Mouse (Mus musculus) forebrain, embryonic 10.5 days (tissue): ENCODE measurements around the gene Tnp2. TPM values are rescaled to one million over a fixed set of nuclear protein-coding genes. Genes with fewer than 3 reads are reported as not detected.

Experiments
- DNase-seq: peaks from one replicate; pipeline ENCODE4 v3.0.0-alpha.2; 2017; ENCODE audit warnings: low spot score; ENCODE audit errors: extremely low spot score
- H3K27ac ChIP-seq: fragments of 300-500 bp; sonication (generic); 2 replicates; pipeline ENCODE4 v1.5.1; 2016; ENCODE audit warnings: mild to moderate bottlenecking
- H3K27me3 ChIP-seq: fragments of 300-500 bp; sonication (generic); 2 replicates; pipeline ENCODE4 v1.6.1; 2016; ENCODE audit warnings: mild to moderate bottlenecking; ENCODE audit not compliant: poor library complexity, severe bottlenecking
- H3K36me3 ChIP-seq: fragments of 300-500 bp; sonication (generic); replicated peaks from 2 replicates; pipeline ENCODE4 v1.6.1; 2016; ENCODE audit warnings: mild to moderate bottlenecking, moderate library complexity
- H3K4me1 ChIP-seq: fragments of 300-500 bp; sonication (generic); 2 replicates; pipeline ENCODE4 v1.6.1; 2016
- H3K4me3 ChIP-seq: fragments of 300-500 bp; sonication (generic); 2 replicates; pipeline ENCODE4 v1.5.1; 2016; ENCODE audit warnings: mild to moderate bottlenecking, moderate library complexity
- H3K9me3 ChIP-seq: fragments of 300-500 bp; sonication (generic); 2 replicates; pipeline ENCODE4 v1.6.1; 2016; ENCODE audit warnings: mild to moderate bottlenecking, moderate library complexity
- WGBS: fragments of 180-500 bp; shearing (Covaris S2); methylation state at CpG from one replicate; pipeline ENCODE4 v1.1.7; 2016; 5-methylcytosine and 5-hydroxymethylcytosine counted together
- polyA plus RNA-seq: library from polyadenylated mRNA; unstranded; fragments of >200 nt; fragmentation: Nextera tagmentation; extraction: Ambion mirVana; gene quantifications from 2 replicates; pipeline ENCODE4 v1.2.1, GENCODE M21; 2016

The Tnp2 gene
- not detected in 2 replicates for polyA plus RNA-seq

- H3K27ac ChIP-seq = peak within 1 kb of the TSS; percentile 15; the same call in 1 of the 2 replicates
- 47% methylated on average over 16 of the region's 16 CpGs for WGBS
- H3K4me3 ChIP-seq = no peak within 1 kb of the TSS
- no peak for DNase-seq
- H3K27me3 ChIP-seq = peaks cover 26% of the 10 kb centered on the region
- H3K9me3 ChIP-seq = no peaks in the 10 kb centered on the region
- no peaks in the 10 kb centered on the region for H3K36me3 ChIP-seq
- H3K4me1 ChIP-seq = peaks cover 50% of the 10 kb centered on the region
These were observed at the start of gene Tnp2 for GRCm38 (mm10) chr16:10788271-10788670. Gene Tnp2, minus strand, starts transcription at chr16:10788660.

DNA sequence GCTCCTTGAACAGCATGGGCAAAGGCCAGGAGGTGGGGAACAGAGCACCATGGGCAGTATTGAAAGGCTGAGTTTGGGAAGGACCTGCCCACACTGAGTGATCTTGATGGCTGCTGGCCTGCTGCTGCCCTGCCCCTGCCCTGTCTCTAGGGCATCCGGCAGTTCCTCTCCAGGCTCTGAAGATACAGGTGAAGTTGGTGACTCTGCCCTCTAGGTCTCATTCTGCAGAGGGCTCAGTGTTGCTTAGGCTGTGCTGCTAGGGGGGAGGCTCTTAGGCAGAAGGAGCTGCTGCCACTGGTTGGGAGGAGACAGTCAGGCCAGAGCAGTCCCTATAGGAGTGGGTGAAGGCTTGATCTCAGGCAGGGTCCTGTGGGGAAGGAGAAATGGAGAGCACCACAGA lies 49.4 kb upstream of the Tnp2 start:
- DNase-seq = no peak
- Histone ChIP-seq H3K36me3 (peaks cover 20% of the 10 kb centered on the region), H3K4me1 (peaks cover 41% of the 10 kb centered on the region), H3K4me3 (no peak overlapping the region), H3K27ac (peak overlapping the region; percentile 25; the same call in 1 of the 2 replicates), H3K27me3 (peaks cover 13% of the 10 kb centered on the region), H3K9me3 (no peaks in the 10 kb centered on the region)
- WGBS = 93% methylated on average over 1 of the region's 1 CpGs

DNA sequence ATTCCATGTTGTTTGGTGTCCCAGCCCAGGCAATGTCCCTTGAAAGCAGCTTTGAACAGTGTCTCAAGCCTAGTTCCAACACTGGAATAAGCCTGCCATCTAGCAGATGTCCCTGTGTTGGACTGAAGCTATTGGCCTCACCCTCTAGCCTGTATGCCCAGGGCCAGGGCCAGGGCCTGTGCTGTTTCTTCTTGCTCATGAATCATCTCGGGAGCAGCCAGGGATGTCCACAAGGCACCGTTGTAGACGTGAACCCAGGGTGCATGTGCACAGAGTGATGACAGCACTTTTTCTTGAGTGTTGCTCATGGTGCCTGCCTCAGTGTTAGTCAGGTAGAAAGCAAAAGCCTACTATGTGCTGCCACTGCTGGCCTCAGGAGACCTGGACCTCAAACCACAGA lies 48.8 kb upstream of the Tnp2 start:
- peaks cover 13% of the 10 kb centered on the region for H3K27me3 ChIP-seq
- no peak overlapping the region for H3K27ac ChIP-seq
- H3K9me3 ChIP-seq = no peaks in the 10 kb centered on the region
- H3K4me1 ChIP-seq = peaks cover 41% of the 10 kb centered on the region
- no peak overlapping the region for H3K4me3 ChIP-seq
- WGBS = 92% methylated on average over 3 of the region's 3 CpGs
- DNase-seq = no peak
- H3K36me3 ChIP-seq = peaks cover 20% of the 10 kb centered on the region

GRCm38 (mm10) chr16:10836388-10836787 lies 47.9 kb upstream of the Tnp2 start:
- Histone ChIP-seq H3K27me3 (peaks cover 13% of the 10 kb centered on the region), H3K27ac (no peak overlapping the region), H3K4me1 (peaks cover 41% of the 10 kb centered on the region), H3K36me3 (peaks cover 19% of the 10 kb centered on the region), H3K9me3 (no peaks in the 10 kb centered on the region), H3K4me3 (no peak overlapping the region; the same call in 1 of the 2 replicates)
- WGBS = 83% methylated on average over 3 of the region's 3 CpGs
- no peak for DNase-seq

DNA sequence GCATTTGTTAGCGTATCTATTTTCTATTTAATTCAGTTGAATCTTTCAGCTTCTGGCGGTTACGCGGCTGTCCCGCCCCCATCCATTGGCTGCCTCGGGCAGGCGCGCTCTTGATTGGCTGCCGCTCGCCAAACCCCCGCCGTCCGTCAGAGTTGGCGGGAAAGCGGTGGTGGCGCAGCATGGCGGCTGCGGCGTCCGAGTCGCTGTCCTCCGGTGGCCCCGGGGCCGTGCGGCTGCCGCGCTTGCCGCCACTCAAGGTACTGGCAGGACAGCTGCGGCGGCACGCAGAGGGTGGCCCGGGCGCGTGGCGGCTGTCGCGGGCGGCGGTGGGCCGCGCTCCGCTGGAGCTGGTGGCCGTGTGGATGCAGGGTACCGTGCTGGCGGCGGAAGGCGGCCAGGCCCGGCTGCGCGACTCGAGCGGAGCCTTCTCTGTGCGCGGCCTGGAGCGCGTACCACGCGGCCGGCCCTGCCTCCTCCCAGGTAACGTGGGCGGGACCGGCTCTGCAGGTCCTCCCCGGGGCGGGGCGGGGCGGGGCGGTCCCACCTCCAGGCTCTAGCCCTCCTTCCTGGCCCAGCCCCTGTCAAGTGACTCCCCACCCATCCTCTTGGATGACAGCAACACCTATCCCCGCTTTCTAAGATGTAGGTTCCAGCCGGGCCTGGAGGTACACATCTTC lies 46.6 kb upstream of the Tnp2 start, which contains the start of gene Rmi2:
Gene Rmi2 (plus strand): TSS at position 149 of the 677 bp plus-strand sequence.
- Histone ChIP-seq H3K27me3 (peaks cover 13% of the 10 kb centered on the region), H3K9me3 (no peaks in the 10 kb centered on the region), H3K27ac (peak within 1 kb of the TSS; percentile 94), H3K36me3 (peaks cover 5% of the 10 kb centered on the region), H3K4me3 (peak within 1 kb of the TSS; percentile 91), H3K4me1 (peaks cover 41% of the 10 kb centered on the region)
- peak; percentile 87 for DNase-seq
- WGBS = 1% methylated on average over 48 of the region's 69 CpGs

DNA sequence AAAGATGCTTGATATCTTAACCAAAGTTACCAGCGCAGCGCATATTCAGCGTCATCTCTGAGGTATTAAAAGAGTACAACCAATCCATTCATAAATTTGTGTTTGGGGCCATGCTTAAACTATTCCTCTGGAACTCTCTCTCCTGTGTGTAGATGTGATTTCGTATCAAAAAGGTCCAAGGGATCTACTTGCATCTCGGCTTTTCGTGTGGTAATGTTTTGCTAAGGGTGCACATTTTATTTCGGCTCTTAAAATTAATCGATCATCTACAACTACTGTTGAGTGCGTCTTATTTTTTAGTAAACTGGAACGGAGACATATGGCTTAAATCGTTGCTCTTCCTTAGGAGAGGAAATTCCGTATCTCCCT lies 46.1 kb upstream of the Tnp2 start:
- peaks cover under 1% of the 10 kb centered on the region; the same call in 1 of the 2 replicates for H3K36me3 ChIP-seq
- peaks cover 13% of the 10 kb centered on the region for H3K27me3 ChIP-seq
- H3K27ac ChIP-seq = peak overlapping the region; percentile 94
- H3K9me3 ChIP-seq = no peaks in the 10 kb centered on the region
- peak overlapping the region; percentile 91 for H3K4me3 ChIP-seq
- peaks cover 41% of the 10 kb centered on the region for H3K4me1 ChIP-seq
- DNase-seq = no peak
- 9% methylated on average over 12 of the region's 12 CpGs for WGBS

DNA sequence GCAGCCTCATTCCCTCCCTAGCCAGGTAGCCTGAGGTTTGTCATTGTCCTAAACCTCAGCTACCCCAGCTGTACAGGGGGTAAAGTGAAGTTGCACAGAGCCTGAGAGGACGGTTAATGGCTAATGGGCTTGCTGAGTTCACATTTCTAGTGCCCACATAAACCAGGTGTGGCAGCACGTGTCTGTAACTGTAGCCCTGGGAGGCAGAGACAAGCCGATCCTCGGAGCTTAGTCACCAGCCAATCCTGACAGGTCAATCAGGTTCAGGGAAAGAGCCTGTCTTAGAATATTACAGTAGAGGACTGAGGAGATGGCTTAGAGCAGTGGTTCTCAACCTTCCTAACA lies 40.0 kb upstream of the Tnp2 start:
- no peak for DNase-seq
- no peak overlapping the region for H3K4me3 ChIP-seq
- peaks cover 4% of the 10 kb centered on the region for H3K27me3 ChIP-seq
- H3K9me3 ChIP-seq = no peaks in the 10 kb centered on the region
- WGBS = 88% methylated on average over 4 of the region's 4 CpGs
- H3K27ac ChIP-seq = no peak overlapping the region
- no peaks in the 10 kb centered on the region for H3K36me3 ChIP-seq
- no peaks in the 10 kb centered on the region for H3K4me1 ChIP-seq

GRCm38 (mm10) chr16:10827766-10828460 lies 39.5 kb upstream of the Tnp2 start:
- H3K27me3 ChIP-seq = no peaks in the 10 kb centered on the region
- 87% methylated on average over 7 of the region's 7 CpGs for WGBS

GRCm38 (mm10) chr16:10827269-10827668 lies 38.8 kb upstream of the Tnp2 start:
- H3K27ac ChIP-seq = no peak overlapping the region
- H3K4me3 ChIP-seq = no peak overlapping the region
- no peaks in the 10 kb centered on the region for H3K27me3 ChIP-seq
- H3K36me3 ChIP-seq = no peaks in the 10 kb centered on the region
- no peaks in the 10 kb centered on the region for H3K9me3 ChIP-seq
- no peaks in the 10 kb centered on the region for H3K4me1 ChIP-seq
- DNase-seq = no peak
- WGBS = 92% methylated on average over 9 of the region's 9 CpGs

More at GRCm38 (mm10) chr16:10827766-10828460, 39.5 kb upstream of the Tnp2 start:
- no peak for DNase-seq
- H3K27ac ChIP-seq = no peak overlapping the region
- H3K9me3 ChIP-seq = no peaks in the 10 kb centered on the region
- no peaks in the 10 kb centered on the region for H3K36me3 ChIP-seq
- H3K4me1 ChIP-seq = no peaks in the 10 kb centered on the region
- no peak overlapping the region for H3K4me3 ChIP-seq

DNA sequence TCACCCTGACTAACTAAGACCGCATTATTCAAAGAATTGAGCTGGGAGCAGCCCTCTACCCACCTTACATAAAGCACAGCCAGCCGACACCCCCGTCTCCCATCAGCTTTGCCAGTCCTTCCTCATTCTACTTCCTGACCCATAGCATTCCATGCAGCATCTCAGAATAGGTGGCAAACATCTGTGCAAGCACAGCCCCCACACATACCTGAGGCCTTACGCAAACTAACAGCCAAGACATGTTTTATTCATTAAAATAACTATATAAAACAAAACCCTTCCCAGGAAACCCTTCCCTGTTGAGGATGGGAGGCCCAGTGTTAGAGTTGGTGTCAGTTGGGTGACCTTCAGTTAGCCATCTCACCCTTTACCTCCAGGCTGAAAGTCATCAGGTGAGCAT lies 37.4 kb upstream of the Tnp2 start:
- Histone ChIP-seq H3K27ac (no peak overlapping the region), H3K36me3 (no peaks in the 10 kb centered on the region), H3K27me3 (no peaks in the 10 kb centered on the region), H3K9me3 (no peaks in the 10 kb centered on the region), H3K4me1 (no peaks in the 10 kb centered on the region), H3K4me3 (no peak overlapping the region)
- 91% methylated on average over 4 of the region's 4 CpGs for WGBS
- DNase-seq = no peak

- H3K4me1 ChIP-seq = no peaks in the 10 kb centered on the region
- H3K4me3 ChIP-seq = no peak overlapping the region
- H3K36me3 ChIP-seq = no peaks in the 10 kb centered on the region
- H3K27ac ChIP-seq = no peak overlapping the region
- no peak for DNase-seq
- no peaks in the 10 kb centered on the region for H3K27me3 ChIP-seq
- WGBS = 84% methylated on average over 1 of the region's 1 CpGs
- H3K9me3 ChIP-seq = no peaks in the 10 kb centered on the region
These were observed 36.1 kb upstream of the Tnp2 start for GRCm38 (mm10) chr16:10824536-10824935.

DNA sequence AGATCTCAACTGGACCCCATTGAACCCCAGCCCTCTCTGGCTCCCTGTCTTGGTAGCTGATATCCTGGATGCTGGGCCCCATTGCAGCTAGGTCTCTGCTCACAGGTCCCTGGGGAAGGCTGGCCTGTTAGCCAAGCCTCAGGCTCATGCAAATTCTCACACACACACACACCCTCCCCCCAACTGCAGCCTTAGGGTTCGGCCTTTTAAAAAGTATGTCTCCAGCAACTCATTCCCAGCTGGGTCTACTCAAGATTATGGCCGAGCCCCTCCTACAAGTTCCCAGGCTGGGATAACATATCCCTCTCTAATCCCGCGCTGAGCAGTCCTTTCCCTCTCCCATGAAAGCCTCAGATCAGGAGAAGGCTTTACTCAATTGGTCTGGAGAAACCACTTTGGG lies 32.9 kb upstream of the Tnp2 start:
- no peaks in the 10 kb centered on the region for H3K36me3 ChIP-seq
- H3K4me3 ChIP-seq = no peak overlapping the region
- no peaks in the 10 kb centered on the region for H3K27me3 ChIP-seq
- no peaks in the 10 kb centered on the region for H3K9me3 ChIP-seq
- no peak for DNase-seq
- WGBS = 79% methylated on average over 4 of the region's 4 CpGs
- H3K27ac ChIP-seq = no peak overlapping the region
- H3K4me1 ChIP-seq = no peaks in the 10 kb centered on the region

GRCm38 (mm10) chr16:10819966-10820365 lies 31.5 kb upstream of the Tnp2 start:
- no peaks in the 10 kb centered on the region for H3K9me3 ChIP-seq
- H3K36me3 ChIP-seq = no peaks in the 10 kb centered on the region
- no peak for DNase-seq
- no peaks in the 10 kb centered on the region for H3K27me3 ChIP-seq
- no peak overlapping the region for H3K27ac ChIP-seq
- no peaks in the 10 kb centered on the region for H3K4me1 ChIP-seq
- no peak overlapping the region for H3K4me3 ChIP-seq
- WGBS = 74% methylated on average over 3 of the region's 3 CpGs
